Mouse (Mus musculus): ENCODE measurements around the gene Gas2l1.

Gas2l1 gene

DNA sequence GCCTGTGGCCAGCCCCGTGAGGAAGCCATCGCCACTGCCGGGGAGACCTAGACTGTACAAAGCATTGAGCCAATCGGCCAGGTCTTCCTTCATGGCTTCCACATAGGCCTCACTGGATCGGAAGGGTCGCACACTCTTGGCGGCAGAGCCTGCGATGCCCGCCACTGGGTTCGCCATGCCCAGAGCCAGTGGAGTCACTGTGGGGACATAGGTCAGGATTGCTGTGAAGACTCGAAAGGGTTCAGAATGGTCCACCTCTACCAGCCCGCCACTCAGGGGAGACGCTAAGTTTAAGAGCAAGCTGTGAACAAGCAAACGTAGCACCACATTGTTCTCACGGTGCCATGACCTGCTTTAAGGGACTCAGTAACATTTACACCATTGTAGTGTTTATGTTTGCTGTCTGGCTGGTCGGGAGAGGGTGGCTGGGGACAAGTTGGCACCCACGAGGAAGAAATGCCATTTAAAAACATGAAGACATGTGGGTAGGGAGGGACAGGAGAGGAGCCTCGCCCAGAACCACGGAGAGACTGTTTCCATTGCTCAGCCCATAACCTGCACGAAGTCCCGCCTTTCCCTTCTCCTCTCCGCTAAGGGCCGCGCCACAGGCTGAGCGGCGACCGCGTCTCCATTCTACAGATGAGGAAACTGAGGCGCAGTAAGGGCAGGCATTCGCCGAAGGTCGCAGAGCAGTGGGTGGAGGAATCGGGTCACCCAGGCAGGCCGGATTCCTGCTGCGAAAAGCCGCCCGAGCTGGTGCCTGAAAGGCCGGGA, 658 bp downstream of the Gas2l1 start:
- DNase-seq (ENCODE audit: low spot score in 2 of 2), result no peak

GRCm38 (mm10) chr11:5063561-5064281, 1.4 kb downstream of the Gas2l1 start:
- DNase-seq (ENCODE audit: low spot score in 2 of 2), result peak; percentile 53 to 59

GRCm38 (mm10) chr11:5062860-5063505, 2.1 kb downstream of the Gas2l1 start:
- DNase-seq (ENCODE audit: low spot score in 2 of 2), result peak in 1 of 2 experiments; percentile 63

GRCm38 (mm10) chr11:5062326-5062725, 2.8 kb downstream of the Gas2l1 start:
- peak in 1 of 2 experiments; percentile 59 for DNase-seq (ENCODE audit: low spot score in 2 of 2)

GRCm38 (mm10) chr11:5061413-5062139, 3.6 kb downstream of the Gas2l1 start:
- DNase-seq (ENCODE audit: low spot score in 2 of 2), result peak; percentile 94 to 95

DNA sequence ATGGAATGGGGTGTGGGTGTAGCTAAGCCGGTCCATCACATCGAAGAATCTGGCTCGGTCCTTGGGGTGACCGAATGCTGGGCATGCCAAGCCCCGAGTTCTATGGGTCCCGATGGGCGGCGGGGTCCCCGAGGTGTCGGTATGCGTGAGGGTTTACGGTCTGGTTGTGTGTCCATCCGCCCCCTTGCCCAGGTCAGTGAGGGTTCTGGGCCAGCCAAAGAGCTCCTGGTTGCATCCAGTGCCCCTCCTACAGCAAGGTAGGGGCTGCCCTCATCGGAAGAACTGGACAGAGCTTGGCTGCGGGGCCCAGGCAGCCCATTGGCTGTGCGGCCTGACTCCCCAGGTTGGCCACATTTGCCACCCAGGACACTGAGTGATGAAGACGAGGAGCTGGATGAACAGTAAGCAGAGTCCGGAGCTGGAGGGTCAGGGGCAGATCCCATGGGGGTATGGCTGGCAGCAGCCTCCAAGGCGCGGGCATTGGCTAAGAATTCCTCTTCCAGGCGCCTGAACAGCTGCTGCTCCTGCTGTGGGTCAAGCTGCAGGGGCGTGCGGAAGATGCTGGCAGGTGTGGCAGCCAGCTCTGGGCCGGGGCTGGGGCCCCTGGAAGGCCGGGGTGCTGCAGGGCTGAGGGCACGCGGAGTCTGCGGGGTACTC, 4.2 kb downstream of the Gas2l1 start:
- peak; percentile 48 to 65 for DNase-seq (ENCODE audit: low spot score in 2 of 2)

DNA sequence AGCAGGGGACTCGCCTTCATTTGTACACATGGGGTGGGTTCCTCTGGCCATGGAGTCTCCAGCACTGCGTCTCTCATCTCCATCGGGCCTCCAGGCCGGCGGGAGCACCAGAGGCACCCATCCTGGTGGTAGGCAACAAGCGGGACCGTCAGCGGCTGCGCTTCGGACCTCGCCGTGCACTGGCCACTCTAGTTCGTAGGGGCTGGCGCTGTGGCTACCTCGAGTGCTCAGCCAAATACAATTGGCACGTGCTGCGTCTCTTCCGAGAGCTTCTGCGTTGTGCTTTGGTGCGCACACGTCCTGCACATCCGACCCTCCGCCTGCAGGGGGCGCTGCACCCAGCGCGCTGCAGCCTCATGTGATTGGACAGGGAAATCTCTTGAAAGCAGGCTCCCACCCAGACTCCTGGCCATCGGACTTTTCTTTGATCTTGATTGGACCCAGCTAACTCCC, 5.4 kb downstream of the Gas2l1 start:
- peak; percentile 76 for DNase-seq (ENCODE audit: low spot score in 2 of 2)

DNA sequence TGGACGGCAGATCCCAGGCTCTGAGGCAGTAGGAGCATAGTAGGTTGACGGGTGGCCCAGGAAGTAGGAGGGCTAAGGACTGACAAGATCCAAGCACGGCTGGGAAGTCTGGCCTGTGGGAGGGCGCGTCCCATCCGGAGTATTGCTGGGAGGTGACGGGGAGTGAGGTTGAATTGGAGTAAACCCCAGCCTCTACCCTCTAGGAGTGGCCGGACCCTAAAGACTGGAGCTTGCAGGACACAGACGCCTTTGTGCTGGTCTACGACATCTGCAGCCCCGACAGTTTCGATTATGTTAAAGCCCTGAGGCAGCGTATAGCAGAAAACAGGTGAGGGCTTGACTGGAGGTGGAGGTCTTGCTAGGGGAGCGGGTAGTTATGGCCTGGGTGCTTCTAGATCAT, 5.9 kb downstream of the Gas2l1 start:
- peak in 1 of 2 experiments; percentile 44 for DNase-seq (ENCODE audit: low spot score in 2 of 2)

DNA sequence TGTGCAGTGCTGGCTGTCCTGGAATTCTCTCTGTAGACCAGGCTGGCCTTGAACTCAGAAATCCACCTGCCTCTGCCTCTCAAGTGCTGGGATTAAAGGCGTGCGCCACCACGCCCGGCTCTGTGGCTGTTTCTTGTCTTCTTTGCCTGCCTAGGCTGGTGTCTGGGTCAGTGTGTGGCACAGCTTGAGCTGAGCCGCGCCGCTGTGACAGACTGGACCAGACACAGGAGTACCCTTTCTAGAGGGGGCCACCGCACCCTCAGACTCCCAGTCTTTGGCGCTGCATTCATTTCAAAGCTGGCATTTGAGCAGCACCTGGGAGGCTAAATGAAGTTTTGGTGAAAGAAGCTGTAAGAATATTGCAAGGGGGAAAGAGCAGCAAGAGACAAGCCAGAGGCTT, 6.3 kb downstream of the Gas2l1 start:
- DNase-seq (ENCODE audit: low spot score in 2 of 2), result peak in 1 of 2 experiments; percentile 46

DNA sequence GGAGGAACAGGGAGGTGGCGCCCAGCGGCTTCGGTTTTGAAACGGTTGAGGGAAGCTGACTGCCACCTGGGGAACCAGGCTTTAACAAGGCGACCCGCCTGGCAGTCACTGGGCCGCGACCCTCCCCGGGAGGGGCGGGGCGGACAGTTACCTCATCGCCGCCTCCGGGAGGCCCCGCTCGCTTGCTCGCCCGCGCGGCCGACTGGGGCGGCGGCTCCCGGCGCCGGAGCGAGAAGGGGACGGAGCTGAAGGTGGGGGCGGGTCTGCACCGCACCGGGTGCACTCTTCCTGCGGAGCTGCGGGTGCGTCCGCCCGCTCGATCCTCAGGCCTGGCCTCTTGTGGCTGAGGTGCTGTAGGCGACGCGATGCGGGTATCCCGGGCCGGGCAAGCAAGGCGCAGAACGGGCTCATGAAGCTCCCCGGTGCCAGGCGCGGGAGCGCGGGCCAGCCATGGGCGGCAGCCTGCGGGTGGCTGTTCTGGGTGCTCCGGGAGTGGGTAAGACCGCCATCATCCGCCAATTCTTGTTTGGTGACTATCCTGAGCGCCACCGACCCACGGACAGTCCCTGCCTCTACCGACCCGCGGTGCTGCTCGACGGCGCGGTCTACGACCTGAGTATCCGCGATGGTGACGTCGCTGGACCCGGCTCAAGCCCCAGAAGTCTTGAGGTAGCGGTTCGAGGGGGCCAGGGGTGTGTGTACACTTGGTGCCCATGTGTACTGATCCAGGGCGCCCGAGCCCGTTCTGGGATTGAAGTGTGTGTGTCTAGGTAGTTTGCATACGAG, 7.1 kb downstream of the Gas2l1 start, which contains the start of gene Rasl10a:
Gene Rasl10a, plus strand, starts transcription at position 273 of the 786 bp plus-strand sequence.
- DNase-seq (ENCODE audit: low spot score in 2 of 2), result peak; percentile 59 to 60

DNA sequence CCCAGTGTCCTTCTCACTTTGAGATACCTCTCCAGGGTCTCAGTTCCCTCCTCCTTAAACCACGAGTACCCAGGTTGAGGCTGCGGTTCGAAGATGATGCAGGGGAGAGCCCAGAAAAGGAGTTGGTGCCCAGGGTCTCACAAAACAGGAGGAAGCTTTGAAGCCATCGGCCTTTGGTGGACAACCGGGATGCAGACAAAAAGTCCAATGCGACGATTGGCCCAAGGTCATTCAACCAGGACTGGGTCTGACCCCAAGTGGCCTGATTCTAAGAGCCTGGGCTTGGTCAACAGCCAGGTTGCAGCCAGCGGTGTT, 7.6 kb downstream of the Gas2l1 start:
- DNase-seq (ENCODE audit: low spot score in 2 of 2), result no peak

DNA sequence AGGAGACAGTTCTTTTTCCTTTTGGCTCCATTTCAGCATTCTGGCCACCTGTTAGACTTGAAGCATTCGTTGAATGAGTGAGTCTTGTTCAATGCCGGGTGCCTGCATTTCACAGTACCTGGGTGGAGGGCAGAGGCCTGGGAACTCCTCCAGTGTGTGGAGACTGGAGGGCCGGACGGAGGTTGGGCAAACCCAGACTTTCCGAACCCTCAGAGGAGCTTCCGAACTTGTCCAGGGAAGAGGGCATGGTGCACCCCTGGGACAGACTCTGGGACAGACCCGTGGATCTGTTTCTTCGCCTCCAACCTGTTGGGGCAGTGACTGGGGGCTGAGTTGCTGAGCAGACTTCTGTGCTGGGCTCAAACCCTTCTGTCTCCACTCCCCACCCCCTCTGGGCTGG, 8.1 kb downstream of the Gas2l1 start:
- DNase-seq (ENCODE audit: low spot score in 2 of 2), result peak in 1 of 2 experiments; percentile 52

DNA sequence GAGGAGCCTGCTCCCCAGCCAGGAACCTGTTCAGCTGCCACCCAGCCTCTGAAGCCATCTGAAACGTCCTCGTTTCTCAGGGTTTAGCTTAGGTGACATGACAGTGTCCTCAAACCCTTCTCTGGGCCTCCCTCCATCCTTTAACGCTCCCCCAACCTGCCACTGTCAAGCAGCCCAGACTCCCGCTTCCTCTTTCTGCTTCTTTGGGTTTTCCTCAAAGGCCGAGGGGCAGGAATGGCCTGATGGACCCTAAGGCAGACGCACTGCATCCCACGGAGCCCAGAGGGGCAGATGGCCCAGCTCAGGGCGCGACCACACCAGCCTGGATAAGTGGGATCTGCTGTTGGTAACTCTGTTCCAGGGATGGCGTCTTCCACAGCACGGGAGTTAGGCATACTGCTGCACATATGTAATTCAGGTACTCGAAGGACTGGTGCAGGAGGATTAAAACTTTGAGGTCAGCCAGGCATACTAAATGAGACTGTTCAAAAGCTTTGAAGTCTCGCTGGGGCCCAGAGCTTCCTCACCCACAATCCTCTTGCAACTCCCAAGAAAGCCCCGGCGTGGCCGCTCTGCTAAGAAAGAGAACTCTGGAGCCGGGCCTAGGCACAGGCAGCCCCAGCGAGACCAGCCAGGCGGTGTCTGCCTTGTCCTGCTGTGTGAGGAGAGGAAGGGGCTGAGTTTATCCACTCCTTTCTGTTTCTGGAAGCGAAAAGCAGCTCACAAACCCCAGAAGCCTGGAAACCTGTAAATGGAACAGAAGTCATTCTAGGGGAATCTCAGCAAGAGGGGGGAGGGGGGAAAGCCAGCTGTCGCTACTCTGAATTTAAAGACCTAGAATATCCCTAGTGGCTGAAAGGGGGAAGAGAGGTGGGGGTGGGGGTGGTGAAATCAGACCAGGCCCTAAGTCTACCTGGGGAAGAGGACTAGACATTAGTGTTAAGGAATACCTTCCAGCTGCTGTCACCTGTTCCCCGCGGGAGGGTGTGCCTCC, 8.9 kb downstream of the Gas2l1 start:
- DNase-seq (ENCODE audit: low spot score in 2 of 2), result peak; percentile 49 to 56

DNA sequence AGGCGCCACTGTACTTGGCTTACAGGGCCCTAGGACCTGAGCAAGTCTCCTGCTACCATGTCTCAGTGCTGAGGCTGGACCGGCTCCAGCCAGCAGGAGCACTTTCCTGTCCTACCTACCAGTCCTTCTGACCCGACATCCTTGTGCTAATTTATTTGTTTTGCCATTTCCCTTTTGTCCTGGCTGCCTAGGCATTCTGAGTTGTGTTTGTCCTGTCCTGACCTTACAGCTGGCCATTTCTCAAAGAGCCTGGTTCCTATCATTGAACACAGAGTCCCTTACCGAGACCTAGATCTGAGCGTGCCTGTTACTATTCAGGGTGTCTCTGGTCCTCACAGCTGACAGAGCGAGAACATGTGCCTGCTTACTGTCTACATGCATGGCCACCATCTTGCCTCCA, 10.3 kb downstream of the Gas2l1 start:
- DNase-seq (ENCODE audit: low spot score in 2 of 2), result no peak

DNA sequence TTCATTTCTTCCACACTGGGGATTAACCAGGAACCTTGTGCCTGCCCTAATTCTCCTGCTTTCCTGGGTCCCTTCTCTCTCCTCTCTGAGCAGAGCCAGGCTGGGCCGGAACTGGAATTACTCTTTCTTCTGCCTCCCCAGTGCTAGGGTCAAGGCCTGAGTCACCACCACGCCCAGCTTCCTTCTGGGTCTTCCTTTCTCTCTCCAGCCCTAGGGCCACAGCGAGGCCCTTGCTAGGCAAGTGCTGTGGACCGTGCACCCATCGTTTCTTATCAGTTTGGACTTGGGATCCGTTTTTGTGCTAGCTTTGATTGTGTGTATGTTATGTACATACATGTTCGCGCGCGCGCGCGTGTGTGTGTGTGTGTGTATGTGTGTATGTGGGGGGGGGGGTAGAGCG, 11.0 kb downstream of the Gas2l1 start:
- DNase-seq (ENCODE audit: low spot score in 2 of 2), result no peak

DNA sequence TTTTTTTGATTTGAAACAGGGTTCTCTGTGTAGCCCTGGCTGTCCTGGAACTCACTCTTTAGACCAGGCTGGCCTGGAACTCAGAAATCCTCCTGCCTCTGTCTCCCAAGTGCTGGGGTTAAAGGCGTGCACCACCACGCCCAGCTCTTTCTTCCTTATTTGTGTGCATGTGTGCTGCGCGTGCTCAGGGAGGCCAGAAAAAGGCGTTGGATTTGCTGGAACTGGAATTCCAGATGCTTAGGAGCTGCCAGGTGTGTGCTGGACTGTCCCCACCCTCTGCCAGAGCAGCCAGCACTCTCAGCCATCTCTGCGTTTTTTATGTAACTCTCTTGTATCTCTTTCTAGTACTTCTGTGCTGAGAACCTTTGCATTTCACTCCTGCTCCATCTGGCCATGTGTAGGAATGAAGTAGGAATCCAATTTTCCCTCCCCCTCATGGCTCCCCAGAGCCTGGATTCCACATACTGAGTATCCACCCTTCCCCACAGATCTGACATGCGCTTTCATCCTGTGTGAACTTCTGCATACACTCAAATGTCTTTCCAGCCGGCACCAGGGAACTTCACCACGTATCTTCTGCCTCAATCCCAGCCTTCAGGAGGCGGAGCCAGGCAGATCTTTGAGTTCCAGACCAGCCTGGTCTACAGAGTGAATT, 12.8 kb downstream of the Gas2l1 start:
- peak; percentile 54 to 77 for DNase-seq (ENCODE audit: low spot score in 2 of 2)

DNA sequence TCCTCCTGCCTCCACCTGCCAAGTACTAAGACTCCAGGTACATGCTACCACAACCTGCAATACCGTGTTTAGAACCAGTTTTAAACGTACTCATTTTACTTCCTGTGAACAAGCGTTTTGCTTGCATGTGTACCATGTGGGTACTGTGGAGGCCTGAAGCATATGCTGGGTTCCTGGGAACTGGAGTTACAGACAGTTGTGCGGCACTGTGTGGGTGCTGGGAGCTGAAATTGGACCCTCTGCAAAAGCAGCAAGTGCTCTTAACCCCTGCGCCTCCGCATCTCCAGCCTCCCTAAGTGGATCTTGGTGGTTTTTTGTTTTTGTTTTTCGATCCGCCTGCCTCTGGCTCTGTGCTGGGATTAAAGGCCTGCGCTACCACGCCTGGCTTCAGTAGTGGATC, 13.5 kb downstream of the Gas2l1 start:
- no peak for DNase-seq (ENCODE audit: low spot score in 2 of 2)

DNA sequence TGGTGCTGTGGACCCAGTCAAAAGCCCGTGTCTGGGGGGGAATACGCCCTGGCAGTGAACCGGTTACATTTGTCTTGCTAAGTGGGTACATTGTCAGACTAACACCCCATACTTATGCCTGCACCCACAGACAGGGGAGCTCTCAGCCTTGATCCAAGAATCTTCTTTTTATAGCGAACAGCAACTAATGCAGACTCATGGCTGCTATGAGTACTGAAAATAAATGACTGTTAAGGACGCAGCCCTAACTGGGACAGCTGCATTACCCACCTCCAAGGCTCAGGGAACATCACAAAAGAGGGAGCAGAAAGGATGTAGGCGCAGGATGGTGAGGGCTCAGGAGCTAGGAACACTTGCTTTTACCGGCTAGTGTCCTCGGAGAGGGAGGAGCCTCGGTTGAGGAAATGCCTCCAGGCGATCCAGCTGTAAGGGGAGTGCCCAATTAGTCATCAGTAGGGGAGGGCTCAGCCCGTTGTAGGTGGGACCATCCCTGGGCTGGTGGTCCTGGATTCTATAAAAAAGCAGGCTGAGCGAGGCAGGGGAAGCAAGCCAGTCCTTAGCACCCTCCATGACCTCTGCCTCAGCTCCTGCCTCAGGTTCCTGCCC, 18.7 kb downstream of the Gas2l1 start:
- DNase-seq (ENCODE audit: low spot score in 2 of 2), result no peak

All from right cerebral cortex, postnatal 10 days (tissue).